Comparison of ENCODE assay signal across 8 mouse cellular contexts in genomic region chr3:145987970-145988683, GRCm38 (mm10). TPM values are rescaled to one million over a fixed set of nuclear protein-coding genes. Genes with fewer than 3 reads are reported as not detected.
DNase-seq lines count a peak whose midpoint lies in the region; ATAC-seq lines count a peak whose summit lies in the region.

No protein-coding gene starts in this region.

- H3K4me3 ChIP-seq in intestine, embryonic 14.5 days (ENCODE audit: low read depth, low read length): peak overlapping the region; percentile 72

- peak overlapping the region; percentile 77 for H3K9ac ChIP-seq in intestine, embryonic 14.5 days (ENCODE audit: low read length)

- intact Hi-C loops in gastrocnemius, postnatal 36 days (cut with DNase I): no loop called here
- intact Hi-C loops in left cerebral cortex, postnatal 36 days (cut with DNase I): no loop called here

- no peaks in the 10 kb centered on the region; the same call in 1 of the 2 replicates for H3K27me3 ChIP-seq in intestine, embryonic 14.5 days (replicated peaks; ENCODE audit: control insufficient read depth, insufficient read depth, low read length)

- no peaks in the 10 kb centered on the region for H3K9me3 ChIP-seq in intestine, embryonic 14.5 days (ENCODE audit: control insufficient read depth, low read length)

- WGBS in intestine, embryonic 14.5 days: under 1% methylated on average over 70 of the region's 101 CpGs

- peaks cover 11% of the 10 kb centered on the region; the same call in 1 of the 2 replicates for H3K4me1 ChIP-seq in intestine, embryonic 14.5 days (replicated peaks; ENCODE audit: control insufficient read depth, insufficient read depth, low read length)

- peak; percentile 86 for ATAC-seq in intestine, embryonic 14.5 days (replicated peaks; ENCODE audit: low FRiP score, low TSS enrichment, low read depth)

- H3K36me3 ChIP-seq in intestine, embryonic 14.5 days (ENCODE audit: control insufficient read depth, insufficient read depth, low read length): no peaks in the 10 kb centered on the region

- H3K4me2 ChIP-seq in intestine, embryonic 14.5 days (ENCODE audit: low read length): peak overlapping the region; percentile 61

- peak overlapping the region; percentile 94 for H3K27ac ChIP-seq in intestine, embryonic 14.5 days (ENCODE audit: low read depth)

- DNase-seq in adipocyte (ENCODE audit: low spot score): peak; percentile 79
- peak; percentile 44 for DNase-seq in embryo, embryonic 10 days (ENCODE audit: low spot score)
- DNase-seq in gastrocnemius, postnatal 36 days: peak; percentile 67 to 75
- no peak for DNase-seq in intestine, embryonic 14.5 days (ENCODE audit: low spot score)
- DNase-seq in left cerebral cortex, postnatal 36 days (ENCODE audit: low spot score in 2 of 2): peak; percentile 65 to 71
- DNase-seq in mesoderm, embryonic 11.5 days (ENCODE audit: low read depth, low spot score): peak; percentile 59
- peak; percentile 68 for DNase-seq in skeletal muscle tissue, adult 2 months (ENCODE audit: low read depth, low spot score)
- DNase-seq in natural killer cell, adult 2 months (ENCODE audit: low spot score in 2 of 2): no peak

RNA-seq across cellular contexts. Expression of gene Syde2, which starts 0.5 kb away (rescaled TPM):
- under 1 TPM; 0.79 to 0.82 TPM for total RNA-seq in gastrocnemius, postnatal 36 days (2021)
- polyA plus RNA-seq in intestine, embryonic 14.5 days (2014; fragmentation: Nextera tagmentation; extraction: Ambion mirVana): 3.9 TPM in 2 replicates
- total RNA-seq in left cerebral cortex, postnatal 36 days (2021): 1 to 10 TPM; 3.1 to 3.5 TPM

RNA-seq across cellular contexts. Expression of gene 2410004B18Rik, which starts 50.3 kb away (rescaled TPM):
- total RNA-seq in gastrocnemius, postnatal 36 days (2021): 10 to 100 TPM; 17.2 to 18.0 TPM
- polyA plus RNA-seq in intestine, embryonic 14.5 days (2014; fragmentation: Nextera tagmentation; extraction: Ambion mirVana): 46.2 and 50.7 TPM in 2 replicates
- total RNA-seq in left cerebral cortex, postnatal 36 days (2021): 10 to 100 TPM; 36.8 to 44.5 TPM

Comparison
In these comparisons a context has a peak if more than half of its experiments do, and no peak if none do; other contexts are left out.
1. DNase-seq: peak in adipocyte (single experiment), embryo, embryonic 10 days (single experiment), gastrocnemius, postnatal 36 days (2 of 2), left cerebral cortex, postnatal 36 days (2 of 2), mesoderm, embryonic 11.5 days (single experiment) and skeletal muscle tissue, adult 2 months (single experiment); none in intestine, embryonic 14.5 days (single experiment) and natural killer cell, adult 2 months (0 of 2).